Mouse (Mus musculus) pancreas, adult 10 weeks (tissue): ENCODE data around the gene Gm13078. TPM values are rescaled to one million over a fixed set of nuclear protein-coding genes. Genes with fewer than 3 reads are reported as not detected.

ENCODE experiments used
- polyA plus RNA-seq: library from polyadenylated mRNA; stranded (reverse); fragments of 350-450 nt; fragmentation: Illumina TruSeq; extraction: RNeasy Lipid Tissue Mini Kit (QIAGEN cat#74804); gene quantifications from one replicate; pipeline ENCODE4 v1.2.3, GENCODE M21; 2015; ENCODE audit warnings: low read depth, low replicate concordance; ENCODE audit not compliant: insufficient read depth

Gm13078 gene
- not detected for polyA plus RNA-seq

GRCm38 (mm10) chr4:143719155-143719554, at the start of gene Gm13078:
TSS of gene Gm13078 (plus strand) at chr4:143719455.

GRCm38 (mm10) chr4:143702611-143703010, 16.6 kb upstream of the Gm13078 start, which contains the start of gene Gm13089:
TSS of gene Gm13089 (minus strand) at chr4:143702711.

Other genes with a start within 250 kb of the Gm13078 start
- gene Gm13043, start 208.1 kb upstream of the Gm13078 start, polyA plus RNA-seq: not detected
- gene Gm13040, start 183.5 kb upstream of the Gm13078 start, polyA plus RNA-seq: not detected
- not detected for gene BC080695, start 167.8 kb upstream of the Gm13078 start, polyA plus RNA-seq
- gene Gm13057, start 167.7 kb upstream of the Gm13078 start, polyA plus RNA-seq: not detected
- not detected for gene Gm13083, start 104.5 kb upstream of the Gm13078 start, polyA plus RNA-seq
- not detected for gene Gm13088, start 62.2 kb upstream of the Gm13078 start, polyA plus RNA-seq
- gene Gm13089, start 16.7 kb upstream of the Gm13078 start, polyA plus RNA-seq: not detected
- not detected for gene Gm13023, start 69.9 kb downstream of the Gm13078 start, polyA plus RNA-seq
- gene Gm13084, start 96.6 kb downstream of the Gm13078 start, polyA plus RNA-seq: not detected
- gene Gm13103, start 127.0 kb downstream of the Gm13078 start, polyA plus RNA-seq: not detected
- gene Pramef6, start 180.9 kb downstream of the Gm13078 start, polyA plus RNA-seq: not detected
- not detected for gene Pramef25, start 231.6 kb downstream of the Gm13078 start, polyA plus RNA-seq
- not detected for gene Gm13101, start 247.5 kb downstream of the Gm13078 start, polyA plus RNA-seq